Mouse (Mus musculus) neural tube, postnatal 0 days (tissue): Measurements from ENCODE around the gene Nubp1. TPM values are rescaled to one million over a fixed set of nuclear protein-coding genes. Genes with fewer than 3 reads are reported as not detected.

ENCODE experiments used
- polyA plus RNA-seq: library from polyadenylated mRNA; unstranded; fragments of >200 nt; fragmentation: Nextera tagmentation; extraction: Ambion mirVana; gene quantifications from 2 replicates; pipeline ENCODE4 v1.2.1, GENCODE M21; 2015

Gene Nubp1
- polyA plus RNA-seq: 35.6 and 42.3 TPM in 2 replicates

DNA sequence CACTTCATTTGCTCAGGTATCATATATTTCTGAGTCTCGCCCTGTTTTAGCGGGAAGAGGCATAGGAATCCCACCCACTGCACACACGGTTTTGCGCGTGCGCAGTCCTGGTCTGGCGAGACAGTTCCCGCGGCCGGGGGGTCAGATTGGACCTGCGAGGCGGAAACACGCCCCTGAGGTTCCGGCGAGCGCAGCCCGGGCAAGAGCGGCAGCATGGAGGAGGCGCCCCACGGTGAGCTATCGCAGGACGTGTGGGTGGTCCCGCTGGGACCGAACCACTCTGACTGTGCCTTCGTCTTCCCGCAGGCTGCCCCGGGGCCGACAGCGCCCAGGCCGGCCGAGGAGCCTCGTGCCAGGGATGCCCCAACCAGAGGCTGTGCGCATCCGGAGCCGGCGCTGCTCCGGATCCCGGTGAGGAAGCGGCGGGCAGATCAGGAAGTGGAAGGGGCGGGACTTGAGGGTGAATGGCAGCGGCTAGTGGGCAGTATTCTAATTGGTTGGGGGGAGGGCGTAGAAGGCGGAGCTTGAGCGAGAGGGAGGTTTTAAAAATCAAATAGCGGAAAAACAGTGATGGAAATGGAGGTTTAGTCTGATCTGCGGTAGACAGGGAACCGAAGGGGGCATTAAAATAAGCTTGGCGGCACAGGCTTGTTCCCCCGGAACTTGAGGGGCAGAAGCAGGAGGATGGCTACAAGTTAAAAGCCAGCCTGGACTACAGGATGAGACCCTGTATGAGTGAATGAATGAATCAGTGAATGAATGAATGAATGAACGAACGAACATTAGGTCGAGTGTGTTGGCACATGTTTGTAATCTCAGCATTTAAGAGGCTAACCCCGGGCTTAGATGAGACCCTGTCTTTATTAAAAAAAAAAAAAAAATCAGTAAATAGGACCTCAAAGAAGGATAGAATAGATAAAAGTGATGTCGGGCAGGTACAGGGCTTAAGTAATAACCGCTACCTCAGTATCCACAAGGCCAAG lies at the start of gene Nubp1:
TSS of gene Nubp1 (plus strand) at position 185 of the 983 bp plus-strand sequence.

GRCm38 (mm10) chr16:10394699-10395540 lies 16.8 kb upstream of the Nubp1 start, which contains the start of gene Tekt5:
Gene Tekt5, minus strand, starts transcription at chr16:10395490.

DNA sequence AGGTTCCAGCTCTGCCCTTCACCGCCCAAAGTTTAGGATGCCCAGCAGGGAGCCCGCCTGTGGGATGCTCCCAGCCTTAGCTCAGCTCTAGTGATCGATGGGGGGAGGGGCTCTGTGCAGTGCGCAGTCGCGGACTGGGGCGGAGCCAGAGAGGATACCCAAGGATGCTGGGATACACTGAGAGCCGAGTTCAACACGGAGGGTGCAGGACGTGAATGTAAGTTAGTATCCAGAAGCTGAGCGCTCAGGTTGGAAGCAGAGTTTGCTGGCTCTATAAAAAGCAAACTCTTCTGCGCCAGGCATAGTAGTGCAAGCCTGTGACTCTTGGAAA lies 35.5 kb downstream of the Nubp1 start, which contains the start of gene Tvp23a:
TSS of gene Tvp23a (minus strand) at position 99 of the 331 bp plus-strand sequence.

Other genes starting within 250 kb of the Nubp1 start
- not detected in 2 replicates for gene Rpl39l, start 241.7 kb upstream of the Nubp1 start, polyA plus RNA-seq
- gene Atf7ip2, start 219.2 kb upstream of the Nubp1 start, polyA plus RNA-seq: not detected in 2 replicates
- 30.4 and 31.1 TPM in 2 replicates for gene Emp2, start 98.0 kb upstream of the Nubp1 start, polyA plus RNA-seq
- 37.8 and 43.0 TPM in 2 replicates for gene Tekt5, start 16.5 kb upstream of the Nubp1 start, polyA plus RNA-seq
- gene Tvp23a, start 35.4 kb downstream of the Nubp1 start, polyA plus RNA-seq: 35.4 and 39.1 TPM in 2 replicates
- 0.36 and 0.42 TPM in 2 replicates for gene Ciita, start 68.1 kb downstream of the Nubp1 start, polyA plus RNA-seq
- 27.2 and 32.4 TPM in 2 replicates for gene Dexi, start 131.1 kb downstream of the Nubp1 start, polyA plus RNA-seq
- gene Clec16a, start 133.4 kb downstream of the Nubp1 start, polyA plus RNA-seq: 66.2 and 72.3 TPM in 2 replicates